Mouse (Mus musculus): ENCODE results near the gene Foxr1. TPM values are rescaled to one million over a fixed set of nuclear protein-coding genes. Genes with fewer than 3 reads are reported as not detected.

Foxr1 gene
- polyA plus RNA-seq, 1 experiment, result not detected

- no peaks in the 10 kb centered on the region for H3K79me2 ChIP-seq (ENCODE audit: control insufficient read depth, insufficient read depth)
- no peak for TF ChIP-seq MYOD1 (IDR thresholded peaks at IDR 0.05; ENCODE audit: control insufficient read depth, insufficient read length, low read depth)
- TF ChIP-seq CEBPB (IDR thresholded peaks at IDR 0.05; ENCODE audit: low read depth), result no peak
- no peak for TF ChIP-seq USF1 (IDR thresholded peaks at IDR 0.05; ENCODE audit: low read depth)
- no peak for TF ChIP-seq MAX (IDR thresholded peaks at IDR 0.05)
- TF ChIP-seq MYOG (IDR thresholded peaks at IDR 0.05; ENCODE audit: control insufficient read depth, extremely low read depth, insufficient read length), result no peak
- no peak for TF ChIP-seq FOSL1 (IDR thresholded peaks at IDR 0.05; ENCODE audit: insufficient read depth, low read length, poor library complexity, severe bottlenecking)
- no peak for TF ChIP-seq CTCF (IDR thresholded peaks at IDR 0.05; ENCODE audit: control insufficient read depth, insufficient read depth, insufficient read length)
- no peaks in the 10 kb centered on the region for H3K79me3 ChIP-seq (ENCODE audit: low read depth)
- H3K4me3 ChIP-seq (ENCODE audit: insufficient read depth, poor library complexity, severe bottlenecking), result no peak overlapping the region
- H3K27me3 ChIP-seq (ENCODE audit: control insufficient read depth, insufficient read depth, insufficient read length), result no peaks in the 10 kb centered on the region
- H3K36me3 ChIP-seq (ENCODE audit: control insufficient read depth, insufficient read depth), result peaks cover 90% of the 10 kb centered on the region
- H3ac ChIP-seq (ENCODE audit: control insufficient read depth, insufficient read length, low read depth), result no peak overlapping the region
These were observed 53.7 kb downstream of the Foxr1 start for GRCm38 (mm10) chr9:44387221-44387620.

- peaks cover 82% of the 10 kb centered on the region for H3K36me3 ChIP-seq (ENCODE audit: control insufficient read depth, insufficient read depth)
- peaks cover 17% of the 10 kb centered on the region for H3K79me3 ChIP-seq (ENCODE audit: low read depth)
- no peak overlapping the region for H3ac ChIP-seq (ENCODE audit: control insufficient read depth, insufficient read length, low read depth)
- peaks cover 18% of the 10 kb centered on the region for H3K79me2 ChIP-seq (ENCODE audit: control insufficient read depth, insufficient read depth)
- TF ChIP-seq CTCF (IDR thresholded peaks at IDR 0.05; ENCODE audit: control insufficient read depth, insufficient read depth, insufficient read length) (no peak), FOSL1 (IDR thresholded peaks at IDR 0.05; ENCODE audit: insufficient read depth, low read length, poor library complexity, severe bottlenecking) (no peak), MYOG (IDR thresholded peaks at IDR 0.05; ENCODE audit: control insufficient read depth, extremely low read depth, insufficient read length) (no peak), MYOD1 (IDR thresholded peaks at IDR 0.05; ENCODE audit: control insufficient read depth, insufficient read length, low read depth) (no peak), MAX (IDR thresholded peaks at IDR 0.05) (no peak), CEBPB (IDR thresholded peaks at IDR 0.05; ENCODE audit: low read depth) (no peak), USF1 (IDR thresholded peaks at IDR 0.05; ENCODE audit: low read depth) (no peak)
- H3K27me3 ChIP-seq (ENCODE audit: control insufficient read depth, insufficient read depth, insufficient read length), result no peaks in the 10 kb centered on the region
- no peak overlapping the region for H3K4me3 ChIP-seq (ENCODE audit: insufficient read depth, poor library complexity, severe bottlenecking)
These were observed 56.3 kb downstream of the Foxr1 start for GRCm38 (mm10) chr9:44384596-44384995.

Small RNAs within 50 kb of the gene (microRNA-seq; reads per million reads assigned to microRNA genes)
- gene Mir7085 (ENCODE audit: borderline microRNAs expressed), result 0.24 reads per million

Other genes with a start within 250 kb of the Foxr1 start
- gene Cbl, start 207.1 kb downstream of the Foxr1 start, polyA plus RNA-seq (2012; fragmentation: generic; extraction: Trizol), result 8.2 TPM
- gene Ccdc153, start 200.5 kb downstream of the Foxr1 start, polyA plus RNA-seq (2012; fragmentation: generic; extraction: Trizol), result 0.04 TPM
- gene Pdzd3, start 189.7 kb downstream of the Foxr1 start, polyA plus RNA-seq (2012; fragmentation: generic; extraction: Trizol), result not detected
- gene Nlrx1, start 172.5 kb downstream of the Foxr1 start, polyA plus RNA-seq (2012; fragmentation: generic; extraction: Trizol), result 3.4 TPM
- gene Abcg4, start 152.5 kb downstream of the Foxr1 start, polyA plus RNA-seq (2012; fragmentation: generic; extraction: Trizol), result 0.21 TPM
- gene Hinfp, start 135.5 kb downstream of the Foxr1 start, polyA plus RNA-seq (2012; fragmentation: generic; extraction: Trizol), result 9.1 TPM
- 18.8 TPM for gene C2cd2l, start 120.9 kb downstream of the Foxr1 start, polyA plus RNA-seq (2012; fragmentation: generic; extraction: Trizol)
- gene Dpagt1, start 115.1 kb downstream of the Foxr1 start, polyA plus RNA-seq (2012; fragmentation: generic; extraction: Trizol), result 34.0 TPM
- gene H2afx, start 106.4 kb downstream of the Foxr1 start, polyA plus RNA-seq (2012; fragmentation: generic; extraction: Trizol), result 347 TPM
- gene Hmbs, start 96.9 kb downstream of the Foxr1 start, polyA plus RNA-seq (2012; fragmentation: generic; extraction: Trizol), result 59.6 TPM
- 26.1 TPM for gene Vps11, start 79.5 kb downstream of the Foxr1 start, polyA plus RNA-seq (2012; fragmentation: generic; extraction: Trizol)
- 68.3 TPM for gene Hyou1, start 61.6 kb downstream of the Foxr1 start, polyA plus RNA-seq (2012; fragmentation: generic; extraction: Trizol)
- 11.5 TPM for gene Slc37a4, start 44.3 kb downstream of the Foxr1 start, polyA plus RNA-seq (2012; fragmentation: generic; extraction: Trizol)
- gene Rps25, start 34.0 kb downstream of the Foxr1 start, polyA plus RNA-seq (2012; fragmentation: generic; extraction: Trizol), result 2,166 TPM
- gene Trappc4, start 33.5 kb downstream of the Foxr1 start, polyA plus RNA-seq (2012; fragmentation: generic; extraction: Trizol), result 149 TPM
- gene Ccdc84, start 22.6 kb downstream of the Foxr1 start, polyA plus RNA-seq (2012; fragmentation: generic; extraction: Trizol), result 17.9 TPM
- 0.04 TPM for gene Upk2, start 13.8 kb upstream of the Foxr1 start, polyA plus RNA-seq (2012; fragmentation: generic; extraction: Trizol)
- 31.4 TPM for gene Bcl9l, start 41.7 kb upstream of the Foxr1 start, polyA plus RNA-seq (2012; fragmentation: generic; extraction: Trizol)
- not detected for gene Cxcr5, start 120.7 kb upstream of the Foxr1 start, polyA plus RNA-seq (2012; fragmentation: generic; extraction: Trizol)
- gene Ddx6, start 163.8 kb upstream of the Foxr1 start, polyA plus RNA-seq (2012; fragmentation: generic; extraction: Trizol), result 29.9 TPM
- gene Treh, start 232.1 kb upstream of the Foxr1 start, polyA plus RNA-seq (2012; fragmentation: generic; extraction: Trizol), result not detected